Comparison of ENCODE assay signal across 19 mouse cellular contexts in genomic region chr6:118320021-118320525, GRCm38 (mm10).
DNase-seq lines count a peak whose midpoint lies in the region.
"Had no signal": no experiment of that assay in that cellular context is flagged by ENCODE, and none has a peak within 500 bp of the region (broad histone marks: within the 10 kb centered on the region; RNA-seq: fewer than 3 reads in every experiment).

No protein-coding gene starts in this region.

- WGBS in heart, embryonic 10.5 days = 84% methylated on average over 7 of the region's 7 CpGs

- DNase-seq in heart, adult 18-20 months = peak; percentile 15 to 50
- DNase-seq in heart, postnatal 25 days (ENCODE audit: low spot score) = no peak
- peak; percentile 1 for DNase-seq in heart, embryonic 10.5 days (ENCODE audit: low spot score)
- DNase-seq in heart, adult 8-10 months (ENCODE audit: low spot score) = no peak
- DNase-seq: adrenal gland, adult 2 months; adrenal gland, postnatal 10 days; adrenal gland, postnatal 25 days; cerebellum, adult 11 months; cerebellum, adult 18-20 months; cerebellum, adult 8-10 months; cerebellum, adult 9-11 months; cerebellum, postnatal 14 days; cerebellum, postnatal 36 days; embryo, embryonic 11 days had no signal

- intact Hi-C loops in heart, postnatal 25 days (cut with DNase I) = no loop called here

- H3K36me3 ChIP-seq in heart, embryonic 10.5 days = no peaks in the 10 kb centered on the region
- H3K36me3 ChIP-seq: embryonic facial prominence, embryonic 13.5 days; embryonic facial prominence, embryonic 15.5 days; forebrain, embryonic 10.5 days; forebrain, embryonic 12.5 days had no signal

- H3K27me3 ChIP-seq in heart, embryonic 10.5 days (ENCODE audit: insufficient read depth, poor library complexity, severe bottlenecking) = peaks cover 26% of the 10 kb centered on the region
- H3K27me3 ChIP-seq: embryonic facial prominence, embryonic 13.5 days; embryonic facial prominence, embryonic 15.5 days; forebrain, embryonic 12.5 days had no signal

- H3K9me3 ChIP-seq in heart, embryonic 10.5 days = no peaks in the 10 kb centered on the region
- H3K9me3 ChIP-seq: embryonic facial prominence, embryonic 13.5 days; embryonic facial prominence, embryonic 15.5 days; forebrain, embryonic 10.5 days; forebrain, embryonic 12.5 days had no signal

- H3K4me3 ChIP-seq in heart, embryonic 10.5 days = no peak overlapping the region
- H3K4me3 ChIP-seq: embryonic facial prominence, embryonic 13.5 days; embryonic facial prominence, embryonic 15.5 days; erythroblast, embryonic 14.5 days; forebrain, embryonic 10.5 days; forebrain, embryonic 12.5 days had no signal

- H3K4me1 ChIP-seq in heart, embryonic 10.5 days = peaks cover 3% of the 10 kb centered on the region

- no peak overlapping the region for H3K27ac ChIP-seq in heart, embryonic 10.5 days
- H3K27ac ChIP-seq: embryonic facial prominence, embryonic 13.5 days; embryonic facial prominence, embryonic 15.5 days; forebrain, embryonic 10.5 days; forebrain, embryonic 12.5 days had no signal

Comparison
In these comparisons a context has a peak if more than half of its experiments do, and no peak if none do; other contexts are left out.
1. DNase-seq: peak in heart, adult 18-20 months (2 of 2) and heart, embryonic 10.5 days (single experiment); none in heart, postnatal 25 days (single experiment) and heart, adult 8-10 months (single experiment).